Mouse (Mus musculus) natural killer cell, adult 2 months (primary cell): Measurements from ENCODE around the gene Resp18.
"Not testable (repeated sequence)": the region's sequence is repeated elsewhere in the genome, so short reads cannot be mapped to it uniquely, and the experiment has no call there.

Experiments
- DNase-seq, 2 experiments: peaks; one replicate each; pipeline ENCODE4 v3.0.0; 2022; ENCODE audit warnings: low spot score in 2 of 2

Gene Resp18

GRCm38 (mm10) chr1:75236117-75237050, 41.8 kb downstream of the Resp18 start, which contains the start of gene Dnajb2:
Gene Dnajb2 (plus strand): TSS chr1:75236406.
- peak; percentile 91 to 92 for DNase-seq

- peak; percentile 75 to 79 for DNase-seq
Measured at GRCm38 (mm10) chr1:75234606-75235005, 43.6 kb downstream of the Resp18 start.

- not testable (repeated sequence) for DNase-seq
Measured at GRCm38 (mm10) chr1:75232489-75232888, 45.7 kb downstream of the Resp18 start.

- DNase-seq, result no peak
Measured at GRCm38 (mm10) chr1:75231664-75232152, 46.5 kb downstream of the Resp18 start, which contains the start of gene A630095N17Rik. Gene A630095N17Rik (minus strand): TSS chr1:75232102.

GRCm38 (mm10) chr1:75231224-75231623, 47.0 kb downstream of the Resp18 start:
- no peak for DNase-seq

GRCm38 (mm10) chr1:75230335-75230994, 47.8 kb downstream of the Resp18 start:
- no peak for DNase-seq

GRCm38 (mm10) chr1:75229158-75229557, 49.1 kb downstream of the Resp18 start:
- no peak for DNase-seq

GRCm38 (mm10) chr1:75227653-75228052, 50.6 kb downstream of the Resp18 start:
- DNase-seq, result no peak

GRCm38 (mm10) chr1:75226138-75226537, 52.1 kb downstream of the Resp18 start:
- DNase-seq, result no peak

GRCm38 (mm10) chr1:75225473-75225872, 52.7 kb downstream of the Resp18 start:
- no peak for DNase-seq

- no peak for DNase-seq
Measured at GRCm38 (mm10) chr1:75223532-75223931, 54.7 kb downstream of the Resp18 start.

- no peak for DNase-seq
Measured at GRCm38 (mm10) chr1:75222926-75223325, 55.3 kb downstream of the Resp18 start.
